Mouse (Mus musculus) liver, embryonic 14.5 days (tissue): ENCODE results near the gene Cldn24.

Experiments used
- CTCF ChIP-seq: IDR thresholded peaks from 2 replicates; pipeline ENCODE4 v1.5.1; 2016; ENCODE audit warnings: antibody characterized with exemption, low read depth, control low read depth
- EP300 ChIP-seq: IDR thresholded peaks from 2 replicates; pipeline ENCODE4 v1.6.1; 2016; ENCODE audit warnings: antibody characterized with exemption, low read depth

- no peak for TF ChIP-seq EP300
- no peak for TF ChIP-seq CTCF
Observed at GRCm38 (mm10) chr8:47845956-47846355, 24.0 kb downstream of the Cldn24 start.
